Mouse (Mus musculus) lung, postnatal 0 days (tissue): ENCODE results near the gene Sergef.

Experiments
- CTCF ChIP-seq: IDR thresholded peaks from 2 replicates; pipeline ENCODE4 v1.5.1; 2016; ENCODE audit warnings: antibody characterized with exemption, mild to moderate bottlenecking
- EP300 ChIP-seq: IDR thresholded peaks from 2 replicates; pipeline ENCODE4 v1.6.1; 2016; ENCODE audit warnings: antibody characterized with exemption, mild to moderate bottlenecking, control low read depth

- no peak for TF ChIP-seq CTCF
- no peak for TF ChIP-seq EP300
Observed at GRCm38 (mm10) chr7:46582750-46583149, 56.9 kb downstream of the Sergef start.
